Mouse (Mus musculus) embryonic facial prominence, embryonic 12.5 days (tissue): ENCODE results near the gene Adh7. TPM values are rescaled to one million over a fixed set of nuclear protein-coding genes. Genes with fewer than 3 reads are reported as not detected.

Experiments
- ATAC-seq: fragments of 200-750 bp; cut with Nextera tagmentation; 2 replicates; pipeline ENCODE4 v1.8.0; 2017; ENCODE audit not compliant: insufficient number of reproducible peaks, insufficient read depth, low FRiP score, low TSS enrichment
- H3K27ac ChIP-seq: fragments of 300-500 bp; sonication (generic); 2 replicates; pipeline ENCODE4 v1.5.1; 2016; ENCODE audit warnings: mild to moderate bottlenecking
- H3K27me3 ChIP-seq: fragments of 300-500 bp; sonication (generic); 2 replicates; pipeline ENCODE4 v1.6.1; 2016; ENCODE audit warnings: mild to moderate bottlenecking, moderate library complexity
- H3K36me3 ChIP-seq: fragments of 300-500 bp; sonication (generic); 2 replicates; pipeline ENCODE4 v1.6.1; 2016; ENCODE audit warnings: mild to moderate bottlenecking
- H3K4me1 ChIP-seq: fragments of 300-500 bp; sonication (generic); 2 replicates; pipeline ENCODE4 v1.6.1; 2016
- H3K4me2 ChIP-seq: fragments of 300-500 bp; sonication (generic); replicated peaks from 2 replicates; pipeline ENCODE4 v1.6.1; 2016; ENCODE audit warnings: mild to moderate bottlenecking, moderate library complexity
- H3K4me3 ChIP-seq: fragments of 300-500 bp; sonication (generic); 2 replicates; pipeline ENCODE4 v1.5.1; 2016; ENCODE audit warnings: mild to moderate bottlenecking
- H3K9ac ChIP-seq: fragments of 300-500 bp; sonication (generic); 2 replicates; pipeline ENCODE4 v1.6.1; 2016; ENCODE audit warnings: mild to moderate bottlenecking, moderate library complexity
- H3K9me3 ChIP-seq: fragments of 300-500 bp; sonication (generic); 2 replicates; pipeline ENCODE4 v1.6.1; 2016; ENCODE audit warnings: mild to moderate bottlenecking, moderate library complexity
- WGBS: fragments of 180-500 bp; shearing (Covaris S2); methylation state at CpG from one replicate; pipeline ENCODE4 v1.1.7; 2016; 5-methylcytosine and 5-hydroxymethylcytosine counted together
- polyA plus RNA-seq: library from polyadenylated mRNA; unstranded; fragments of >200 nt; fragmentation: Nextera tagmentation; extraction: Ambion mirVana; gene quantifications from 2 replicates; pipeline ENCODE4 v1.2.1, GENCODE M21; 2016

Adh7 gene
- polyA plus RNA-seq, 1 experiment from 2014 or later: 0.82 TPM

DNA sequence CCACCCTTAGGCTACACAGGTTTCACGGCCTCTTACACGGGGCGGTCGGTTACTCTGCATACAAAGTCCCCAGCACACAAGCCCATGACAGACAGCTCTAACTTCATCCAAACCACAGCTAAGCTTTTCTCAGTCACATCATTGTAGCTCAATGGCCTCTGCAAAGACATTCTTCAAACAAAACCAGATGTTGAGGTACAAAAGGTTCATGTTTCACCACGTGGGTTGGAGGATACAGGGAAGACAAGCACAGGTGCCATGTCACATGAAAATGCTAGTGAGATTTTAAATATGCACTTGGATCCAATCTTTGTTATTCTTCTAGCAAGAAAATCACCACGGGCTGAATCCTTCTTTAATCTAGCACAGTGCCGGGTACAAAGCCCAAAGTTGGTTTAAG is 7.8 kb downstream of the Adh7 start:
- Histone ChIP-seq H3K9me3 (no peaks in the 10 kb centered on the region), H3K9ac (no peak overlapping the region), H3K27ac (no peak overlapping the region), H3K4me2 (no peak overlapping the region), H3K4me1 (no peaks in the 10 kb centered on the region), H3K4me3 (no peak overlapping the region), H3K27me3 (no peaks in the 10 kb centered on the region), H3K36me3 (no peaks in the 10 kb centered on the region)
- ATAC-seq: no peak
- 54% methylated on average over 7 of the region's 7 CpGs for WGBS

DNA sequence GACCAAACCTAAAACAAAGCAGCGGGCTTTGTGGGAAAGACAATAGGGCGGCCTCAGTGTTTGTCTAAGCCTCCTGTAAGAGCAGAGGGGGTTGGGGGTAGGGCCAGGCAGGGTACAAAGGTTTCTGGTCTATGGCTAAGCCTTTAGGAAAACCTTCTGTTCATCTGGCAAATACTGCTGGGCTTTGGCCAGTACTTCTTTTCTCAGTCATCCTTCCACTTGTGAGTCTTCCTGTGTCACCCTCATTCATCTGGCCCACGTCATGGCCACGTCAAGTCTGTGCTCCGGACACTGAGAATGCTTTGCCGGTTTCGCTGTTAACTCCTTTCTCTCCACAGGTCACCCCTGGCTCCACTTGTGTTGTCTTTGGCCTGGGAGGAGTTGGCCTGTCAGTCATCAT is 8.3 kb downstream of the Adh7 start:
- no peak for ATAC-seq
- Histone ChIP-seq H3K4me3 (no peak overlapping the region), H3K4me2 (no peak overlapping the region), H3K9ac (no peak overlapping the region), H3K27ac (no peak overlapping the region), H3K27me3 (no peaks in the 10 kb centered on the region), H3K4me1 (no peaks in the 10 kb centered on the region), H3K9me3 (no peaks in the 10 kb centered on the region), H3K36me3 (no peaks in the 10 kb centered on the region)
- WGBS: 64% methylated on average over 7 of the region's 7 CpGs

DNA sequence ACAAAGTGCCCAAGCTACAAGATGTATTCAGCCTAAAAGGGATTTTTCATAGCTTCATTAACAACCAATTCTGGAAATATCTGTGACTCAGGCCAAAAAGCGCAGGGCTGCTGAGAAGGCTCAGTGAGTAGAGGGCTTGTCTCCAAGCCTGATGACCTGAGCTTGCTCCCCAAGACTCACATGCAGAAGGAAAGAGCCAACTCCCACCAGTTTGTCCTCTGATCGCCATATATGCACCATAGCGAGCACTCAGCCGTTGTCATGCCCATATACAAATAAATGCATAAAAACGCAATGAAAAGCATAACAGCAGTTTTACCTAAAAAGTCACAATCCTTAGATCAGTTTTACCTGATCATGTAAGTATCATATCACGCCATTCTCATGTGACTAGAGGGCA is 8.9 kb downstream of the Adh7 start:
- Histone ChIP-seq H3K27me3 (no peaks in the 10 kb centered on the region), H3K4me3 (no peak overlapping the region), H3K9me3 (no peaks in the 10 kb centered on the region), H3K4me1 (no peaks in the 10 kb centered on the region), H3K4me2 (no peak overlapping the region), H3K9ac (no peak overlapping the region), H3K27ac (no peak overlapping the region), H3K36me3 (no peaks in the 10 kb centered on the region)
- no peak for ATAC-seq
- WGBS: 91% methylated on average over 6 of the region's 6 CpGs

DNA sequence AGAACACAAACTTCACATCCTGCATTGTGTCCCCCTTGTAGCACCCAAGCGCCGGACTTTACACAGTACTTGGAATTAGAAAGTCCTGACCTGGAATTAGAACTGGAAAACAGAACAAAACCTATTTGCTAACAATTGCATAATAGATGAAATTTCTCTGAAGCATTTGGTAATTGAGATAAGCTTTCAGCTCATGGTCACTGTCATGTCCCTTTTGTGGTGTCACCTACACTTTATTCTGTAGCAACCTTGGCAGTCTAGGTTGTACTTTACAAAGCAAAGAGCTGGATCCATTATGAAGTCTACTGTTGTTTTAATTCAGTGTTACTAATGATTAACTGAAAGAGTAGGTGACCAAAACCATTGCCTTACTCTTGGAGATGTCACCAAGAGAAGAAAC is 9.5 kb downstream of the Adh7 start:
- Histone ChIP-seq H3K9ac (no peak overlapping the region), H3K4me3 (no peak overlapping the region), H3K4me2 (no peak overlapping the region), H3K36me3 (no peaks in the 10 kb centered on the region), H3K9me3 (no peaks in the 10 kb centered on the region), H3K27me3 (no peaks in the 10 kb centered on the region), H3K4me1 (no peaks in the 10 kb centered on the region), H3K27ac (no peak overlapping the region)
- 84% methylated on average over 2 of the region's 2 CpGs for whole genome bisulfite sequencing
- ATAC-seq: no peak

DNA sequence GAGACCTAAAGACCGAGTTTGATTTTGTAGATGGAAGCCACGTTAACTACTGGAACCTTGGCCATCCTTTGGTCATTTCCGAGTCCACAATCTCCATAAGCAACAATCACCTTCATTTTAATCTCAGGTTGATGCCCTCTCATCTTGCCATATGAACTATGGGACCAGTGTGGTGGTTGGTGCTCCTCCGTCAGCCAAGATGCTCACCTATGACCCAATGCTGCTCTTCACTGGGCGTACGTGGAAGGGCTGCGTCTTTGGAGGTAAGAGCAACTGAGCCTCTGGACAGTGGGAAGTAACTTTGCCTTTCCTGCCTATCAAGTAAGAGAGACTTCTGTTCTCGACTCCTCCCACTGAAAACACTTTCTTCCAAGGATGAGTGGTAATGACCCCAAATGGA is 10.2 kb downstream of the Adh7 start:
- ATAC-seq: no peak
- WGBS: 90% methylated on average over 8 of the region's 8 CpGs
- Histone ChIP-seq H3K27ac (no peak overlapping the region), H3K4me3 (no peak overlapping the region), H3K9ac (no peak overlapping the region), H3K4me2 (no peak overlapping the region), H3K4me1 (no peaks in the 10 kb centered on the region), H3K9me3 (no peaks in the 10 kb centered on the region), H3K36me3 (no peaks in the 10 kb centered on the region), H3K27me3 (no peaks in the 10 kb centered on the region)

DNA sequence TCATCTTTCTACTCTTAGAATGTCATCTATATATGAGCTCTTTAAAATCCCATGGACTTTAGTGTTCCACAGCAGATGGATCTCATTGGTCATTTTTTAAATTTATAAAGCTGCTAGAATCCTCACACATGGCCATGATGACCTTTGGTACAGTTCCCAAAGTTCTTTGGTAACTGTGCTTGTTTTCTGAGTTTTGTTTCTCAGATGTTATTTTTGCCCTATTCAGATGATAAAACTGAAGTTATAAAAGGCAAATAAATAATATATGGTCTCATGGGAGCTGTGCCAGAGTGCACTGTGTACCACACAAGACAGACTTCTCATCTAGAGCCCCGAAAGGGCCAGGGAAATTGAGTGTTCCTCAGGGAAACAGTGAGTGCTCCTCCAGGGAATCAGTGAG is 11.9 kb downstream of the Adh7 start:
- Histone ChIP-seq H3K4me2 (no peak overlapping the region), H3K9ac (no peak overlapping the region), H3K36me3 (no peaks in the 10 kb centered on the region), H3K4me1 (no peaks in the 10 kb centered on the region), H3K27ac (no peak overlapping the region), H3K27me3 (no peaks in the 10 kb centered on the region), H3K4me3 (no peak overlapping the region), H3K9me3 (no peaks in the 10 kb centered on the region)
- 85% methylated on average over 1 of the region's 1 CpGs for WGBS
- no peak for ATAC-seq

DNA sequence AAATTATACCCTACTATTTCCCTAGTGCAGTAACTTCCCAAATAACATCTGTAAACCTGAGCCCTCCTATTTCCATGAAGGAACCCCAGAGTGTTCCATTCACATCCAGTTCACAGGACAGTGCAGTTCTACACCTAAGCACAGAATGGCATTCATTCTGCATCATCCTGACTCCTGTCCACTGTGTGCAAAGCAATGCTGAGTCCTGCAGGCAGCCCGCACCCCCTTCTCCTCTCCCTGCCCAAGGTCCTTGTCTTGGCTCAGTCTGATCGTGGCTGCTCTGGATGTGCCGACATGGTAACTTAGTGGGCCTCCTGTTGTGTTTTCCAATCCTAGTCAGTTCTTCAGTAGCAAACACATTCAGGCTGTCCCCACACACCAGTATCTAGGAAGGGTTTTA is 12.7 kb downstream of the Adh7 start:
- 87% methylated on average over 3 of the region's 3 CpGs for WGBS
- Histone ChIP-seq H3K27ac (no peak overlapping the region), H3K4me1 (no peaks in the 10 kb centered on the region), H3K36me3 (no peaks in the 10 kb centered on the region), H3K27me3 (no peaks in the 10 kb centered on the region), H3K4me3 (no peak overlapping the region), H3K4me2 (no peak overlapping the region), H3K9ac (no peak overlapping the region), H3K9me3 (no peaks in the 10 kb centered on the region)
- no peak for ATAC-seq

DNA sequence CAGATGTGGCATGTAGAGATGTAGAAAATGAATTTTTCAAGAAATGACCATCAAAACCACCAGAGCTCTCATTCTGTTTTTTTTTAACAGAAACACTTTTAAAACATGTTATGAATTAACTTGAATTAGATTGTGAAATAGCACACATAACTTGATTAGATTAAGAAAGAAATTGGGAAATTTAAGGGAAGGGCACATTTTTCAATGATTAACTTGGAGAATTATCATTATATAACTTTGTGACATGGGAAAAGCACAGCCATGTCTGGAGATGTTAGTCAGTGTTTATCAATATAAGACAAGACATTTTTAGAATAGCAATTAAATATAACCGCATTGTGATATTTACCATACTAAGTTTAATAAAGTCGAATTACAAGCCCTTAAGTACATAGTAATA is 14.0 kb downstream of the Adh7 start:
- Histone ChIP-seq H3K27me3 (no peaks in the 10 kb centered on the region), H3K36me3 (no peaks in the 10 kb centered on the region), H3K4me2 (no peak overlapping the region), H3K4me1 (no peaks in the 10 kb centered on the region), H3K9ac (no peak overlapping the region), H3K4me3 (no peak overlapping the region), H3K9me3 (no peaks in the 10 kb centered on the region), H3K27ac (no peak overlapping the region)
- WGBS: 84% methylated on average over 2 of the region's 2 CpGs
- ATAC-seq: no peak

DNA sequence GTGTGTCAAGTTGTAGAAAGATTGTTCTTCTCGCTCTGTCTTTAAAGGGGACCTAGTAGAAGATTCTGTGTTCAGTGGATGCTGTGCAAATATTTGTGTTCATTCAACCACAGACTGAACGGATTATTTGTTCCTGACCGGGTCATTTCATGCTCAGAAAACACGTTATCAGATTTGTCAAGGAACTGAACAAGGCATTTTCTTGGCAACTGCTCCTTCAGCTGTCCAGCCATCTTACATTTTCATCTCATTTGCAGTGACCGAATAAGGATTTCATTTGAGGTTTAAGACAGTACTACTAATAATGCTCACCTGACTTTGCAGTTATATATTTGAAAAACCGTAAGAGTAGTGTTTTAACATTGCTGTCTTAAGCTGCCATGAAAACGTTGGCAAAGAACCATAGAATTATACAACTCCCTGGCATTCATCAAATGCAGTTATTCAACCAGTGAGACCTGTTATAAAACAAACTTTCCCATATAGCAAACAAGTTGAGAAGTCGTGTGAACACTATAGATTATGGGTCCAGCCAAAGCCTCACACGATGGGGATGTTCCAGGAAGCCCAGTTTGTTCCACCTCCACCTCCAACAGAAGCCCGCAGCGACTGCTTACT is 19.1 kb downstream of the Adh7 start:
- Histone ChIP-seq H3K4me2 (no peak overlapping the region), H3K4me3 (no peak overlapping the region), H3K27me3 (no peaks in the 10 kb centered on the region), H3K27ac (no peak overlapping the region), H3K9ac (no peak overlapping the region), H3K4me1 (no peaks in the 10 kb centered on the region), H3K9me3 (no peaks in the 10 kb centered on the region), H3K36me3 (no peaks in the 10 kb centered on the region)
- no peak for ATAC-seq
- 76% methylated on average over 11 of the region's 11 CpGs for WGBS

DNA sequence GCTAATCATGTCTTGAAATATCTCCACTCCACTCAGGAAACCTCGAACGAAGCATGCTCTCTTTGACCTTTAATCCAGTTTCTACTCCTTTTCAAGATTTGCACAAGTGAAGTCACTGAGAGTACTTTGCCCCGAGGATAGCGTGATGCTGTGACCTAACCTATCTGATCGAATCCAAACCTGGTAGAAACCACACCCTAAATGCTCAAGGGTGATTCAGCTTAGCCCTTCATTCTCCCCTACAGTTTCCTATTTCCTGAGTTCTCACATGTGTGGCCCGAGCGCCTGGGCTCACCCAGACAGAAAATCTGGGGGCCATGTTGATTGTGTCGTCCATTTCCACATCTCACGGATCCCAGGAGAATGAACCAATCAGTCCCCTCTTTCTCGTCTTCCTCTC is 20.5 kb downstream of the Adh7 start:
- no peak overlapping the region for H3K9ac ChIP-seq
- H3K27me3 ChIP-seq: no peaks in the 10 kb centered on the region
- ATAC-seq: no peak
- H3K27ac ChIP-seq: no peak overlapping the region
- H3K4me1 ChIP-seq: no peaks in the 10 kb centered on the region
- H3K9me3 ChIP-seq: no peaks in the 10 kb centered on the region
- no peak overlapping the region for H3K4me2 ChIP-seq
- 84% methylated on average over 10 of the region's 10 CpGs for WGBS
- no peaks in the 10 kb centered on the region for H3K36me3 ChIP-seq
- no peak overlapping the region for H3K4me3 ChIP-seq

DNA sequence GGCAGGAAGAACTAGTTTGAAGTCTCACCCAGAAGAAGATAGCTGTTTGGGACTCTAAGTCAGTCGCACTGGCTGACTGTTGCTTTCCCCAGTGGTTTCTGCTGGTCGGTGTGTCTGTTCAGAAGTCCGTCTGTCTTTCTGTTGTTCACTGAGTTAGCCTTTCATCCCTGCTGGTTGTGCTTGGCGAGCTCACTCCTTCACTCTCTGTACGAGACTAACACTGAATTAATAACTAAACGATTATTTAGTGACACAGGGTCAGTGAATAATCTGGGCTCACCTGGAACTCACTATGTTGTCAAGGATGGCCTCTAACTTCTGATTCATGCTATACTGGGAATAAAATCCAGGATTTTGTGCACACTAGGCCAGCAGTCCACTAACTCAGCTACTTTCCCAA is 21.9 kb downstream of the Adh7 start:
- H3K4me1 ChIP-seq: no peaks in the 10 kb centered on the region
- no peak overlapping the region for H3K4me2 ChIP-seq
- no peak overlapping the region for H3K9ac ChIP-seq
- no peak overlapping the region for H3K27ac ChIP-seq
- no peak for ATAC-seq
- H3K36me3 ChIP-seq: no peaks in the 10 kb centered on the region
- WGBS: 86% methylated on average over 6 of the region's 6 CpGs
- H3K27me3 ChIP-seq: no peaks in the 10 kb centered on the region
- no peak overlapping the region for H3K4me3 ChIP-seq
- H3K9me3 ChIP-seq: no peaks in the 10 kb centered on the region

DNA sequence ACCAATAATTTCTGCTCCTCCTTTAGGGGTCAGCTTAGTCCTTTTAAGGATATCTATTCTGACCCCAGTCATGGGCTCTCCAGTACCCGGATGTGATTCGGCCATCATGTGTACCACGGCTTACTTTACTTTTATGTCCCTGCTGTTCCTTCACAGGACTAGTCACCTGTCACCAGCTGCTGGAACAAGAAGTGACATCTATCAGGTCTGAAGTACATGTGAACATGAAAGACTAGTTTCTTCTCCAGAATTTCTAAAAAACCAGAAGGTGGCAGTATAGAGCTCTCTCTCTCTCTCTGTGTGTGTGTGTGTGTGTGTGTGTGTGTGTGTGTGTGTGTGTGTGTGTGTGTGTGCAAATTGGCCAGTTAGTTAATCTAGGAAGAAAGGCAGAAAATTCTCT is 22.9 kb downstream of the Adh7 start:
- H3K4me3 ChIP-seq: no peak overlapping the region
- H3K36me3 ChIP-seq: no peaks in the 10 kb centered on the region
- no peaks in the 10 kb centered on the region for H3K9me3 ChIP-seq
- H3K4me1 ChIP-seq: no peaks in the 10 kb centered on the region
- H3K27me3 ChIP-seq: no peaks in the 10 kb centered on the region
- H3K4me2 ChIP-seq: no peak overlapping the region
- no peak overlapping the region for H3K9ac ChIP-seq
- 93% methylated on average over 3 of the region's 3 CpGs for WGBS
- no peak for ATAC-seq
- H3K27ac ChIP-seq: no peak overlapping the region

DNA sequence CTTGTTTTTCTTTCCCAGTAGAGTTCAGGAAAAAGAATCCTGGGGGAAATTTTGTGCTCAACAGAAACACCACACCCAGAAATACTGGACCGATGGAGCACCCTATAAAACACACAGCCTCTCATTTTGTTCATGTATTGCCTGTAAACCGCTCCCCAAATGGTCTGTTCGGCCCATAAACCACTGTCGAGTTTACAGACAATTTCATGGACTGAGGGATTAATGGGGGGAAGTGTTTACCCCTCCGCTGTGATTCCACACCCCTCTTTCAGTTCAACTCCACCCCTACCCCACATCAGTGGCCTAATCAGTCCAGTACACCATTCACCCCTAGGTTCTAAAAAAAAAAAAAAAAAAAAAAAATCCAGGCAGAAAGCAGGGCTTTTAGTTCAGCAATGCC is 23.4 kb downstream of the Adh7 start:
- Histone ChIP-seq H3K9me3 (no peaks in the 10 kb centered on the region), H3K36me3 (no peaks in the 10 kb centered on the region), H3K4me1 (no peaks in the 10 kb centered on the region), H3K4me2 (no peak overlapping the region), H3K27ac (no peak overlapping the region), H3K27me3 (no peaks in the 10 kb centered on the region), H3K4me3 (no peak overlapping the region), H3K9ac (no peak overlapping the region)
- 85% methylated on average over 5 of the region's 5 CpGs for WGBS
- ATAC-seq: no peak
